Mouse (Mus musculus): ENCODE measurements around the gene Nrm. TPM values are rescaled to one million over a fixed set of nuclear protein-coding genes. Genes with fewer than 3 reads are reported as not detected.

Gene Nrm
- polyA plus RNA-seq, 1 experiment from 2014 or later, result 26.9 TPM

- H3K27ac ChIP-seq, result 0 out of 2 replicates have a peak overlapping the region, but pooled peaks have one; percentile 9
- H3K4me3 ChIP-seq, result no peak overlapping the region
- H3K27me3 ChIP-seq, result no peaks in the 10 kb centered on the region
- no peak overlapping the region for H3K4me2 ChIP-seq
- WGBS, result 93% methylated on average over 9 of the region's 9 CpGs
- no peak for ATAC-seq (ENCODE audit: low FRiP score)
- H3K4me1 ChIP-seq (replicated peaks), result peaks cover 22% of the 10 kb centered on the region
- H3K9me3 ChIP-seq, result no peaks in the 10 kb centered on the region
- peaks cover 96% of the 10 kb centered on the region for H3K36me3 ChIP-seq
- no peak overlapping the region for H3K9ac ChIP-seq
Measured at GRCm38 (mm10) chr17:35903343-35903991, 42.3 kb downstream of the Nrm start.

GRCm38 (mm10) chr17:35903992-35904355 lies 42.9 kb downstream of the Nrm start:
- H3K9me3 ChIP-seq, result no peaks in the 10 kb centered on the region
- no peak overlapping the region for H3K9ac ChIP-seq
- H3K4me1 ChIP-seq (replicated peaks), result peaks cover 27% of the 10 kb centered on the region
- no peaks in the 10 kb centered on the region for H3K27me3 ChIP-seq
- 0 out of 2 replicates have a peak overlapping the region, but pooled peaks have one; percentile 9 for H3K27ac ChIP-seq
- WGBS, result 90% methylated on average over 4 of the region's 4 CpGs
- H3K36me3 ChIP-seq, result peaks cover 96% of the 10 kb centered on the region
- H3K4me3 ChIP-seq, result no peak overlapping the region
- no peak for ATAC-seq (ENCODE audit: low FRiP score)
- no peak overlapping the region for H3K4me2 ChIP-seq

DNA sequence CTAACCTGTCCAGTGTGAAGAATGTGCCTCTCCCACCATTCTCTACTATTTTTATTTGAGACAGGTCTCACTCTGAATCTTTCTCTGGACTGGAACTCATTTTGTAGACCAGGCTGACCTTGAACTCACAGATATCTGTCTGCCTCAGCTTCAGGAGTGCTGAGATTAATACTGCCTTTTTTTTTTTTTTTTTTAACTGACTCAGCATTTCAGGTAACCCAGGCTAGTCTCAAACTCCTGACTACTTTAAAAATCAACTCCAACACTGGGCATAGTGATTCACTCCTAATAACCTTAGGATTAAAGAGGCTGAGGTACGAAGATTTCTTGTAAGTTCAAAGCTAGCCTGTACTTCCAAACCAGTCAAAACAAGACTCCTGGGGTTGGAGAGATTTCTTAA lies 44.5 kb downstream of the Nrm start:
- Histone ChIP-seq H3K9me3 (no peaks in the 10 kb centered on the region), H3K36me3 (peaks cover 80% of the 10 kb centered on the region), H3K9ac (no peak overlapping the region), H3K4me3 (no peak overlapping the region), H3K27me3 (no peaks in the 10 kb centered on the region), H3K4me1 (replicated peaks) (peaks cover 34% of the 10 kb centered on the region), H3K4me2 (no peak overlapping the region), H3K27ac (no peak overlapping the region)
- no peak for ATAC-seq (ENCODE audit: low FRiP score)
- WGBS, result 98% methylated on average over 1 of the region's 1 CpGs

DNA sequence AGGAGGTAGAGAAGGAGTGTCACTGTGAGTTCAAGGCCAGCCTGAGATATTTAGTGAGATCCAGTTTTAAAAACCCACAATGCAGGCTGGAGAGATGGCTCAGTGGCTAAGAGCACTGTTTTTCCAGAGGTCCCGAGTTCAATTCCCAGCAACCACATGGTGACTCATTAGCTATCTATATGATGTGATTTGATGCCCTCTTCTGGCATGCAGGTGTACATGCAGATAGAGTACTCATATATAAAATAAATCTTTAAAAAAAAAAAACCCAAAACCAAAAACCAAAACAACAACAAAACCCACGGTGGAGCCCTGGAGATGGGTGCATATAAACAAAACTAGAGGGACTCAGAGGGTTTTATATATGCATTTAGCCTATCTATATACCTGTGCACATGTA lies 46.5 kb downstream of the Nrm start:
- Histone ChIP-seq H3K9ac (peak overlapping the region; percentile 94; the same call in 1 of the 2 replicates), H3K9me3 (no peaks in the 10 kb centered on the region), H3K4me3 (0 out of 2 replicates have a peak overlapping the region, but pooled peaks have one; percentile 76), H3K4me1 (replicated peaks) (peaks cover 34% of the 10 kb centered on the region), H3K27me3 (no peaks in the 10 kb centered on the region), H3K4me2 (peak overlapping the region; percentile 98), H3K27ac (no peak overlapping the region), H3K36me3 (peaks cover 71% of the 10 kb centered on the region)
- no peak for ATAC-seq (ENCODE audit: low FRiP score)
- WGBS, result 87% methylated on average over 2 of the region's 2 CpGs

DNA sequence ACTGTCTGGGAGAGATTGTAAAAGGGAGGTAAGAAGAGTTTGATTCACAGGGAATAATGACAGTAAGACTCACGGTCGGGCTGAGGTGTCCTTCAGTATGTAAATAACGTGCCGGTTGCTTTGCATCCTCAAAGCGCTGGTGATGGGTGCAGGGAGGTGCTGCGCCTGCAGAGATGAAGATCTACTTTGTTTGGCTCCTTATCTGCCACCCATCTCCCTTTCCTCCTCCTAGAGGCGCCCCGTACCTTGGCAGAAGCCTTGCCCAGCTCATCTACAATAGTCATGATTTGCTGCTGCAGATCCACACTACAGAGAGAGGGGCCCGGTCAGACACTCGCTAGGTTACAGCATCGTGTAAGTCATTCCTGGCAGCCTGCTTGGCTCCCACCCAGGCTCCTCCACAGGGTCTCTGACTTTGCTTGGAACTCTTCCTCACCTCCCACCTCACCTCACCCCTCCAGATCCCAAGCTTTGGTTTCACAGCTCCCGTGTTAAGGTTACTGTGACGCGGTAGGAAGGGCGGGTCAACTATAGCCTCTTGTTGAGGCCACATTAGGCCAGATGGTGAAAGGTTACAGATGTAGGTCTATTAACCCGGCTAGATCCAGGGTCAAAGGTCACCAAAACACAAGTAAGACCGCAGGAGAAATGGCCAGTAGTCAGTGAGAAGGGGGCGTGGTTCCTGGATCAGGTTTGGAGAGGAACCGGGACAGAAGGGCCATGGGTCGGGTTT lies 48.2 kb downstream of the Nrm start:
- 25% methylated on average over 20 of the region's 20 CpGs for WGBS
- Histone ChIP-seq H3K9ac (peak overlapping the region; percentile 94), H3K9me3 (no peaks in the 10 kb centered on the region), H3K4me1 (replicated peaks) (peaks cover 34% of the 10 kb centered on the region), H3K27me3 (no peaks in the 10 kb centered on the region), H3K4me3 (peak overlapping the region; percentile 76), H3K36me3 (peaks cover 65% of the 10 kb centered on the region), H3K4me2 (peak overlapping the region; percentile 98), H3K27ac (peak overlapping the region; percentile 96)
- ATAC-seq (ENCODE audit: low FRiP score), result peak; percentile 46

DNA sequence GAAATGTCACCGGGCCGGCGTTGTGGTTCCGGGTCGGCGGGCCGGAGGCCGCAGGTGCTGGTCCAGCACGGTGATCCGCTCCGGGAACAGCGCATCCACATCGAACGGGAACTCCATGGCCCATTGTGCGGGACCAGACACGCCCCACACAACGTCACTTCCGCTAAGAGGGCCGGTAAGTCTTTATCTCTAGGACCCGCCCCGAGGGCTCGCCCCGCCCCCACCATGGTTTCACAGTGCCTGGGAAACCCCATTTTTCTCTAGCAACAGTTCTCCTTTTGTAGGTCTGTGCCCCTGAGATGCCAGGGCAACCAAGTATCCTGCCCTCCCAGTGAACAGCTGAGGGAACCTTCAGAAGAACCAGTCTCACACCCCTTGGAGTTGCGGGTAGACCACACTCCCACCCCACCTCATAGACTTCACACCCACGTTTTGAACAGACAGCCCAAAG lies 48.8 kb downstream of the Nrm start, which contains the start of gene Atat1:
Gene Atat1 (minus strand): TSS at position 157 of the 451 bp plus-strand sequence.
- H3K36me3 ChIP-seq, result peaks cover 61% of the 10 kb centered on the region
- peak within 1 kb of the TSS; percentile 94 for H3K9ac ChIP-seq
- H3K9me3 ChIP-seq, result no peaks in the 10 kb centered on the region
- peak; percentile 90 for ATAC-seq (ENCODE audit: low FRiP score)
- peak within 1 kb of the TSS; percentile 96 for H3K27ac ChIP-seq
- peaks cover 37% of the 10 kb centered on the region for H3K4me1 ChIP-seq (replicated peaks)
- H3K4me2 ChIP-seq, result peak within 1 kb of the TSS; percentile 98
- no peaks in the 10 kb centered on the region for H3K27me3 ChIP-seq
- H3K4me3 ChIP-seq, result peak within 1 kb of the TSS; percentile 76
- 2% methylated on average over 25 of the region's 25 CpGs for WGBS

DNA sequence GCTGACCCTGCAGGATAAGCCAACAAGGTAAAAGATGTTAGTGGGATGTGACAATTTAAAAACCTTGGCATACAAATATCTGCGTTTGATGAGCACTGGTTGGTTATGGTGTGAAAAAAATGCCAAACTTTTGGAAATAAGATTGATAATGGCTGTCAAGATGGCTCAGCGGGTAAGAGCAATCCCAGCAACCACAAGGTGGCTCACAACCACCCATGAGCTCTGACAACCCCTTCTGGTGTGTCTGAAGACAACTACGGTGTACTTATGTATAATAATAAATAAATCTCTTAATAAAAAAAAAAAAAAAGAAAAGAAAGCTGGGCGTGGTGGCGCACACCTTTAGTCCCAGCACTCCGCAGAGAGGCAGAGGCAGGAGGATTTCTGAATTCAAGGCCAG lies 53.9 kb downstream of the Nrm start:
- peak overlapping the region; percentile 75 for H3K4me3 ChIP-seq
- ATAC-seq (ENCODE audit: low FRiP score), result no peak
- H3K4me1 ChIP-seq (replicated peaks), result peaks cover 20% of the 10 kb centered on the region
- H3K9ac ChIP-seq, result peak overlapping the region; percentile 98; the same call in 1 of the 2 replicates
- H3K36me3 ChIP-seq, result peaks cover 24% of the 10 kb centered on the region
- WGBS, result 83% methylated on average over 6 of the region's 6 CpGs
- H3K9me3 ChIP-seq, result no peaks in the 10 kb centered on the region
- H3K27ac ChIP-seq, result no peak overlapping the region
- H3K4me2 ChIP-seq, result peak overlapping the region; percentile 79
- H3K27me3 ChIP-seq, result no peaks in the 10 kb centered on the region

Small RNA genes lying within 50 kb of the gene (microRNA-seq; reads per million reads assigned to microRNA genes)
- 1.4 reads per million for gene Gm28033

Other genes starting within 250 kb of the Nrm start
- not detected in 2 replicates for gene Gm9573, start 234.7 kb upstream of the Nrm start, polyA plus RNA-seq (2015; fragmentation: Nextera tagmentation; extraction: Ambion mirVana)
- 0.14 TPM in 1 of 2 replicates, not detected in the other for gene Mucl3, start 217.6 kb upstream of the Nrm start, polyA plus RNA-seq (2015; fragmentation: Nextera tagmentation; extraction: Ambion mirVana)
- 11.8 and 14.0 TPM in 2 replicates for gene Vars2, start 193.7 kb upstream of the Nrm start, polyA plus RNA-seq (2015; fragmentation: Nextera tagmentation; extraction: Ambion mirVana)
- 27.6 and 29.2 TPM in 2 replicates for gene Gtf2h4, start 187.6 kb upstream of the Nrm start, polyA plus RNA-seq (2015; fragmentation: Nextera tagmentation; extraction: Ambion mirVana)
- 128 and 140 TPM in 2 replicates for gene Ddr1, start 156.7 kb upstream of the Nrm start, polyA plus RNA-seq (2015; fragmentation: Nextera tagmentation; extraction: Ambion mirVana)
- 8.2 and 9.2 TPM in 2 replicates for gene Ier3, start 39.6 kb upstream of the Nrm start, polyA plus RNA-seq (2015; fragmentation: Nextera tagmentation; extraction: Ambion mirVana)
- gene Flot1, start 38.1 kb upstream of the Nrm start, polyA plus RNA-seq (2015; fragmentation: Nextera tagmentation; extraction: Ambion mirVana), result 75.2 and 78.8 TPM in 2 replicates
- 1,714 and 1,822 TPM in 2 replicates for gene Tubb5, start 23.0 kb upstream of the Nrm start, polyA plus RNA-seq (2015; fragmentation: Nextera tagmentation; extraction: Ambion mirVana)
- 11.0 and 11.3 TPM in 2 replicates for gene Mdc1, start 19.8 kb upstream of the Nrm start, polyA plus RNA-seq (2015; fragmentation: Nextera tagmentation; extraction: Ambion mirVana)
- 26.9 and 30.5 TPM in 2 replicates for gene Ppp1r18, start 4.3 kb downstream of the Nrm start, polyA plus RNA-seq (2015; fragmentation: Nextera tagmentation; extraction: Ambion mirVana)
- 28.6 and 35.3 TPM in 2 replicates for gene Dhx16, start 18.5 kb downstream of the Nrm start, polyA plus RNA-seq (2015; fragmentation: Nextera tagmentation; extraction: Ambion mirVana)
- gene 2310061I04Rik, start 36.1 kb downstream of the Nrm start, polyA plus RNA-seq (2015; fragmentation: Nextera tagmentation; extraction: Ambion mirVana), result 45.8 and 48.7 TPM in 2 replicates
- gene Atat1, start 48.8 kb downstream of the Nrm start, polyA plus RNA-seq (2015; fragmentation: Nextera tagmentation; extraction: Ambion mirVana), result 434 and 438 TPM in 2 replicates
- gene Mrps18b, start 55.1 kb downstream of the Nrm start, polyA plus RNA-seq (2015; fragmentation: Nextera tagmentation; extraction: Ambion mirVana), result 46.8 and 54.7 TPM in 2 replicates
- gene Ppp1r10, start 55.1 kb downstream of the Nrm start, polyA plus RNA-seq (2015; fragmentation: Nextera tagmentation; extraction: Ambion mirVana), result 46.0 and 47.2 TPM in 2 replicates
- gene Abcf1, start 108.4 kb downstream of the Nrm start, polyA plus RNA-seq (2015; fragmentation: Nextera tagmentation; extraction: Ambion mirVana), result 96.6 and 103 TPM in 2 replicates
- 53.6 and 53.7 TPM in 2 replicates for gene Gnl1, start 118.5 kb downstream of the Nrm start, polyA plus RNA-seq (2015; fragmentation: Nextera tagmentation; extraction: Ambion mirVana)
- 72.8 and 73.5 TPM in 2 replicates for gene Prr3, start 118.9 kb downstream of the Nrm start, polyA plus RNA-seq (2015; fragmentation: Nextera tagmentation; extraction: Ambion mirVana)
- 8.8 and 9.5 TPM in 2 replicates for gene H2-T24, start 159.2 kb downstream of the Nrm start, polyA plus RNA-seq (2015; fragmentation: Nextera tagmentation; extraction: Ambion mirVana)
- gene H2-T23, start 171.5 kb downstream of the Nrm start, polyA plus RNA-seq (2015; fragmentation: Nextera tagmentation; extraction: Ambion mirVana), result 3.2 and 3.3 TPM in 2 replicates
- gene H2-T22, start 181.4 kb downstream of the Nrm start, polyA plus RNA-seq (2015; fragmentation: Nextera tagmentation; extraction: Ambion mirVana), result 6.7 and 7.0 TPM in 2 replicates
- not detected in 2 replicates for gene Gm6034, start 181.6 kb downstream of the Nrm start, polyA plus RNA-seq (2015; fragmentation: Nextera tagmentation; extraction: Ambion mirVana)
- gene Gm11127, start 197.1 kb downstream of the Nrm start, polyA plus RNA-seq (2015; fragmentation: Nextera tagmentation; extraction: Ambion mirVana), result not detected in 2 replicates